Mouse (Mus musculus) ovary, postnatal 36 days (tissue): ENCODE data around the gene Ift140.
"Not testable (repeated sequence)": the region's sequence is repeated elsewhere in the genome, so short reads cannot be mapped to it uniquely, and the experiment has no call there.

ENCODE experiments used
- DNase-seq: peaks from one replicate; pipeline ENCODE4 v3.0.0; 2022; ENCODE audit warnings: low spot score, mixed read lengths

Gene Ift140

DNA sequence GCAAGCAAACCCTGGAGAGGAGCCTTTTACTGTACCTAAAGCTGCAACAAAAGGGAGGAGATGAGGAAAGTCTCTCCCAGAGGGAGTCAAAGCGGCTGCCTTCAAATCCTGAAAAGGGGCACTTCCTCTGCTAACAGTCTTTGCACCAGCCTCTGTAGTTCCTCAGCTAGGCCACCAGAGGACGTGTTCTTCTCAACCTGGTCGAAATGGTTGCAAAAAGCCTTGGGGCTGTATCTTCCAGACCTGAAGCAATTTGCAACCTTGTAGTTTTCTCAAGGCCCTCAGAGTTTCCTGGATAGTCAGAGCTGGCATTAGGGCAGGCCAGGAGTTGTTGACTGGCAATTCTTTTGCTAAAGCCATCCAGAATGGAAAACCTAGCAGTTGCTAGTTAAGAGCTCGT lies 101.4 kb downstream of the Ift140 start:
- no peak for DNase-seq

GRCm38 (mm10) chr17:25120406-25120805 lies 104.5 kb downstream of the Ift140 start, which contains the start of gene Ptx4:
Gene Ptx4, plus strand, starts transcription at chr17:25120760.
- no peak for DNase-seq

DNA sequence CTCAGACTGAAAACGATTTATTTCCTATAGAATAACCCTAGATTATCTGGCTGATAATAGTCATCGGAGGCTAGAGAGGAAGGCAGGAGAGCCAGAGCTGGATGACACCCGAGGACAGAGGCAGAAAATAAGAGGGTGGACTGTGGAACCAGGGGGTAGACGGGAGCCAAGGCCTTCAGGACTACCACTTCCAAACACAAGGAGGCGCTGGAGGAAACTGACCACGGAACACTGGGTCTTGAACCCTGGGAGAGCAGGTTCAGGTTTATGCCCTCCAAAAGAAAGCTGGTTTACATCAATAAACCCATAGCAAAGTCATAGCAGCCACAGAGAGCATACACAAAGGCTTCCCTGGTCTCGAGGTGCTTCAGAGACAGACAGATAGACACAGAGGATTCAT lies 108.1 kb downstream of the Ift140 start:
- DNase-seq = no peak

DNA sequence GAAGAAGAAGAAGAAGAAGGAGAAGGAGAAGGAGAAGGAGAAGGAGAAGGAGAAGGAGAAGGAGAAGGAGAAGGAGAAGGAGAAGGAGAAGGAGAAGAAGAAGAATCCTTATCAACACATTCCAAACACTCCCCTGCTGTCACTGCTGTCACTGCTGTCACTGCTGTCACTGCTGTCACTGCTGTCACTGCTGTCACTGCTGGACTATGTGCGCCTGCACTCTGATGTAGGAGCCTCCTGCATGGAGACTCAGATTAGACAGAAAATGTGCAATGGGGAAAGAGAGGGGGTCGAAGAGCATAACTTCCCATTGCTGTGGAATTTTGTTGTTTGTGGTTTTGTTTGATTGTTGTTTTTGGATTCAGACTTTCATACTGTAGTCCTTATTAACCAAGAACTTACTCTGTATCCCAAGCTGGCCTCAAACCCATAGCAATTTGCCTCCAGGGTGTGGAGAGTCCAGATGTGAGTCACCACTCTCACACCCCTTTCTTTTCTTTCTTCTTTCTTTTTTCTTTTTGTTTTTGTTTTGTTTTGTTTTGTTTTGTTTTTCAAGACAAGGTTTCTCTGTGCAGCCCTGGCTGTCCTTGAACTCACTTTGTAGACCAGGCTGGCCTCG lies 109.7 kb downstream of the Ift140 start:
- DNase-seq = not testable (repeated sequence)

DNA sequence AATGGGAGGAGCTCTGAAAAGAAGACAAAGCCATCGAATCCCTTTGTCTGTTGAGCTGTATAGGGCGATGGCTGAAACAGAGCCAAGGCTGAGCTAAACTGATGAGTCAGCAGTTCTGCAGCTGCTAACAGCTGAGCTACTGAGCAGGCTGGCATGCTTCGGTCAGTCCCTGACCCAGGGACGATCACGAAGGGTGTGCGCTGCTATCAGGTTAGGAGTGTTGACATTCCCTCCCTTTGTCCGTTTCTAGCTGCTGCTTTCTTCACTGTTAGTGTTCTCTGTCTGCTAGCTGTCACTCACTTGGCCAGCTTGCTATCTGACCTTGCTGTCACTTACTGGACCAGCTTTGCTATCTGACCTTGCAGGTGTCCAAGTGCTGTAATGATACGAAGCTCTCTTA lies 111.2 kb downstream of the Ift140 start:
- no peak for DNase-seq

GRCm38 (mm10) chr17:25127681-25128080 lies 111.8 kb downstream of the Ift140 start:
- DNase-seq = no peak

- no peak for DNase-seq
Measured at GRCm38 (mm10) chr17:25130060-25130459, 114.2 kb downstream of the Ift140 start.

- peak; percentile 89 for DNase-seq
Measured at GRCm38 (mm10) chr17:25133275-25133698, 117.4 kb downstream of the Ift140 start, which contains the start of gene Clcn7. Gene Clcn7, plus strand, starts transcription at chr17:25133391.

DNA sequence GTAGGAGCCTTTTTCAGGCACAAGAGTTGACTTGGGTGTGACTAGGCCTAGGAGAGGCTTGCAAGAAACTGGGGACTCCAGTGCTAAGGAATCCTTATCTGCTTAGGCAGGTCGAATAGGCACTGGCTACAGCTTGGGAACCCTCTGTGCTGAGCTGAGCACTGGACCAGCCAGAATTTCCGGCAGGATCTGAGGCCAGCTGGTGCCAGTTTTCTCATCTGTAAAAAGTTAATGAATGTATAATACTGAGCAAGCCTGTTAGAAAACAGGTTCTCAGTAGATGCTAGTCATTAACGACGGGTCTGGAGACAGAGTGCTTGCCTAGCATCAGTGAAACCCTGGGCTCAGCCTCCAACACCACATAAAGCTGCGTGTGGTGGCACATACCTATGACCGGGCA lies 119.7 kb downstream of the Ift140 start:
- DNase-seq = no peak

- DNase-seq = no peak
Measured at GRCm38 (mm10) chr17:25138803-25139202, 122.9 kb downstream of the Ift140 start.

DNA sequence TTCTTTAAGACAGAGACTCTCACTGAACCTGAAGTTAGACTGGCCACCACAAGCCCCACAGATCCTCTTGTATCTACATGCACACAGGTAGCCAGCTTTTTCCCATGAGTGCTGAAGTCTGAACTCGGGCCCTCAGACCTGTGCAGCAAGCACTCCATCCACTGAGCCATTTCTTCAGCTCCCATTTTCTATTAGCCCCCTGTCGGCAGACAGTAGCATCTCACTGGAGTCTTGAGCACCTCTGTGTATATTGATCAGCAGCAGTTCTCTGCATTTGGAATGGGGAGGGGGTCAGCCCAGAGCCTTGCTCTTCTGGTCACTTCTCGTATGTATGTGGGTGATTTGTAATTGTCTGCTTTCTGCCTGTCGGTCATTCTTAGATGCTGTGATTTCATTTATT lies 124.1 kb downstream of the Ift140 start:
- no peak for DNase-seq
